Mouse (Mus musculus): Measurements from ENCODE around the gene 4921524J17Rik.

Gene 4921524J17Rik

GRCm38 (mm10) chr8:85381926-85382325 is 50.7 kb downstream of the 4921524J17Rik start:
- DNase-seq (ENCODE audit: low read depth in 2 of 2, low spot score in 2 of 2), result no peak

GRCm38 (mm10) chr8:85380824-85381209 is 51.8 kb downstream of the 4921524J17Rik start:
- no peak for DNase-seq (ENCODE audit: low read depth in 2 of 2, low spot score in 2 of 2)

- DNase-seq (ENCODE audit: low read depth in 2 of 2, low spot score in 2 of 2), result no peak
These were observed 52.4 kb downstream of the 4921524J17Rik start for GRCm38 (mm10) chr8:85380123-85380823.

GRCm38 (mm10) chr8:85379142-85379781 is 53.4 kb downstream of the 4921524J17Rik start:
- no peak for DNase-seq (ENCODE audit: low read depth in 2 of 2, low spot score in 2 of 2)

- DNase-seq (ENCODE audit: low read depth in 2 of 2, low spot score in 2 of 2), result no peak
These were observed 56.1 kb downstream of the 4921524J17Rik start for GRCm38 (mm10) chr8:85376516-85376915.

GRCm38 (mm10) chr8:85374286-85374685 is 58.3 kb downstream of the 4921524J17Rik start:
- DNase-seq (ENCODE audit: low read depth in 2 of 2, low spot score in 2 of 2), result no peak

GRCm38 (mm10) chr8:85373435-85374039 is 59.1 kb downstream of the 4921524J17Rik start:
- DNase-seq (ENCODE audit: low read depth in 2 of 2, low spot score in 2 of 2), result no peak

- DNase-seq (ENCODE audit: low read depth in 2 of 2, low spot score in 2 of 2), result no peak
These were observed 60.2 kb downstream of the 4921524J17Rik start for GRCm38 (mm10) chr8:85372465-85372839.

- no peak for DNase-seq (ENCODE audit: low read depth in 2 of 2, low spot score in 2 of 2)
These were observed 60.7 kb downstream of the 4921524J17Rik start for GRCm38 (mm10) chr8:85371736-85372464.

GRCm38 (mm10) chr8:85365176-85365575 is 67.5 kb downstream of the 4921524J17Rik start:
- no peak for DNase-seq (ENCODE audit: low read depth in 2 of 2, low spot score in 2 of 2)

- no peak for DNase-seq (ENCODE audit: low read depth in 2 of 2, low spot score in 2 of 2)
These were observed 68.0 kb downstream of the 4921524J17Rik start for GRCm38 (mm10) chr8:85364628-85365027.

- DNase-seq (ENCODE audit: low read depth in 2 of 2, low spot score in 2 of 2), result no peak
These were observed 69.2 kb downstream of the 4921524J17Rik start for GRCm38 (mm10) chr8:85363406-85363805.

GRCm38 (mm10) chr8:85362211-85362610 is 70.4 kb downstream of the 4921524J17Rik start:
- no peak for DNase-seq (ENCODE audit: low read depth in 2 of 2, low spot score in 2 of 2)

Data from CD8-positive naive resting alpha-beta T cell, adult 2 months (primary cell).